Mouse (Mus musculus): ENCODE results near the gene Sipa1l3.
A peak's percentile ranks its signal among the peaks of the same experiment; 100 is the strongest.

The Sipa1l3 gene

DNA sequence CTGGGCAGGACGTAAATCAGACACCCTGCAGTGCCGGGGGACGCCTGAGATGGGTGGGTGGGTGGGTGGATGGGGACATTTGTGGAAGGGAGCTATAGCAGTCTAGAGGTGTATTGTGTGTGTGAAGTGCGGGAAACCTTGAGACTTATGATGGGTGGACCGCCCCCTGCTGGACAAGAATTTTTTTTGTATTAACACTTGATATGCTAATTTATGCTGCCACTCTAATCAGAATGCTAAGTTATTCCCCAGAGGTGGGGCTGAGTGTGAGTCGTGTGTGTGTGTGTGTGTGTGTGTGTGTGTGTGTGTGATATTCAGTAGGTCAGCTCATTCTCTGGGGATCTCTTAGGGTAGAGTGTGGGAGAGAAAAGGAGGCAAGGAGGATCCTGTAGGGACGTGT is 211.8 kb downstream of the Sipa1l3 start:
- no peaks in the 10 kb centered on the region for H3K9me3 ChIP-seq (ENCODE audit: low read length)
- peaks cover 34% of the 10 kb centered on the region for H3K27me3 ChIP-seq (ENCODE audit: insufficient read depth, low read length)
- peaks cover 9% of the 10 kb centered on the region for H3K36me3 ChIP-seq (ENCODE audit: insufficient read depth, low read length)
- TF ChIP-seq POU5F1 (IDR thresholded peaks at IDR 0.05; ENCODE audit: borderline replicate concordance, low read length) = no peak
- peak; percentile 27 for TF ChIP-seq CTCF (conservative IDR thresholded peaks at IDR 0.05; ENCODE audit: low read length)
- H3K4me1 ChIP-seq (replicated peaks; ENCODE audit: low read depth, low read length) = peaks cover 64% of the 10 kb centered on the region
- 0 out of 2 replicates have a peak overlapping the region, but pooled peaks have one; percentile 82 for H3K4me3 ChIP-seq (replicated peaks; ENCODE audit: low read length)

DNA sequence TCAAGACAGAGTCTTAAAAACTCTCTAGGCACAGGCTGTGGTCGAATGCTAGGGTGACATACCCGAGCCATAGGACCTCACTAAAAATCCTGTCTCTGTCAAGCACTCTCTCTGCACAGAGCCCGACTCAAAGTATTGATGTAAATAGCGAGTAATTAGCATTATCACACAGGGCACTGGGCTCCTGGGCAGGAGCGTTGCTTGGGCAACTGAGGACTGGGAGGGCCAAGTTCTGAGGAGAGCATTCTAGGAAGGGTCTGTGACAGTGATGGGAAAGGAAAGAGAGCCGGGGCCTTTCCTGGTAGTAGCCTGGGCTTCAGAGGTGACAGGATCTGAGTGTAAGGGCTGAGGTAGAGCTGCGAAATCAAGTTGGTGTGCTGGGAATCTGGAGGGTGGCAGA is 212.3 kb downstream of the Sipa1l3 start:
- Histone ChIP-seq H3K36me3 (ENCODE audit: insufficient read depth, low read length) (peaks cover 4% of the 10 kb centered on the region), H3K4me3 (replicated peaks; ENCODE audit: low read length) (peak overlapping the region; percentile 92), H3K9me3 (ENCODE audit: low read length) (no peaks in the 10 kb centered on the region), H3K4me1 (replicated peaks; ENCODE audit: low read depth, low read length) (peaks cover 65% of the 10 kb centered on the region), H3K27me3 (ENCODE audit: insufficient read depth, low read length) (peaks cover 34% of the 10 kb centered on the region)
- TF ChIP-seq NANOG (IDR thresholded peaks at IDR 0.05; ENCODE audit: borderline replicate concordance, low read length) (no peak), CTCF (conservative IDR thresholded peaks at IDR 0.05; ENCODE audit: low read length) (no peak), POU5F1 (IDR thresholded peaks at IDR 0.05; ENCODE audit: borderline replicate concordance, low read length) (no peak)

DNA sequence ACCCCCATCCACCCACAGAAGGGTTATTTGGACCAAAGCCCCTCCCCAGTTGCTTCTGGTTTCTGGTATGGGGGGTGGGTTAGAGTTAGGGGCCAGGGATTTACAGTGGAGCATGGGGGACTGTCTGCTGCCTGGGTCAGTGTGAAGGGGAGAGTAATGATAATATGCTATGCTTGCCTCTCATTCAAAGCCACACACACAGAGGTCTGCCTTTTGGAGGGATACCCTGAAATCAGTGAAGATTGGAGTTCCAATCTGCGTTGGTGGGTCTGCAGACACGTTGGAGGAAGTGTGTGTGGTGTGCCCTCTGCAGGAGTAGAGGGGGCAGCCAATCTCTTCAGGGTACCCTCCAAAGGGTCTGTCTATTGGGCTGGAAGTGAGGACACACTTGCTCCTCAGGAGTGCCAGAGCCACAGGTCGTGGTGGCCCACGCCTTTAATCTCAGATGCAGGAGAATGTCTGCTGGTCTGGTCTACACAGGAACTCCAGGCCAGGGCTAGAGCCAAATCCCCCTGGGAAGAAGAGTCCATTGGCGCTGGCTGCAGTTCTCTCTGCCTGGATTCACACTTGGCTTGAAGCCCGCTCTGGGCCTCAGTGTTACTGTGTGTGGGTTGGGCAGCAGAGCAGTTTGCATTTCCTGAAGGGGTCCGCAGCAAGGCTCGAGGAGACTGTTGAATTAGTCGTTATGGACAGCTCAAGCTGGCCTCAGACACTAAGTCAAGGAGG is 213.0 kb downstream of the Sipa1l3 start:
- Histone ChIP-seq H3K4me3 (replicated peaks; ENCODE audit: low read length) (peak overlapping the region; percentile 92), H3K4me1 (replicated peaks; ENCODE audit: low read depth, low read length) (peaks cover 72% of the 10 kb centered on the region), H3K9me3 (ENCODE audit: low read length) (no peaks in the 10 kb centered on the region), H3K36me3 (ENCODE audit: insufficient read depth, low read length) (no peaks in the 10 kb centered on the region), H3K27me3 (ENCODE audit: insufficient read depth, low read length) (peaks cover 30% of the 10 kb centered on the region)
- TF ChIP-seq CTCF (conservative IDR thresholded peaks at IDR 0.05; ENCODE audit: low read length) = no peak
- no peak for TF ChIP-seq NANOG (IDR thresholded peaks at IDR 0.05; ENCODE audit: borderline replicate concordance, low read length)
- TF ChIP-seq POU5F1 (IDR thresholded peaks at IDR 0.05; ENCODE audit: borderline replicate concordance, low read length) = no peak

DNA sequence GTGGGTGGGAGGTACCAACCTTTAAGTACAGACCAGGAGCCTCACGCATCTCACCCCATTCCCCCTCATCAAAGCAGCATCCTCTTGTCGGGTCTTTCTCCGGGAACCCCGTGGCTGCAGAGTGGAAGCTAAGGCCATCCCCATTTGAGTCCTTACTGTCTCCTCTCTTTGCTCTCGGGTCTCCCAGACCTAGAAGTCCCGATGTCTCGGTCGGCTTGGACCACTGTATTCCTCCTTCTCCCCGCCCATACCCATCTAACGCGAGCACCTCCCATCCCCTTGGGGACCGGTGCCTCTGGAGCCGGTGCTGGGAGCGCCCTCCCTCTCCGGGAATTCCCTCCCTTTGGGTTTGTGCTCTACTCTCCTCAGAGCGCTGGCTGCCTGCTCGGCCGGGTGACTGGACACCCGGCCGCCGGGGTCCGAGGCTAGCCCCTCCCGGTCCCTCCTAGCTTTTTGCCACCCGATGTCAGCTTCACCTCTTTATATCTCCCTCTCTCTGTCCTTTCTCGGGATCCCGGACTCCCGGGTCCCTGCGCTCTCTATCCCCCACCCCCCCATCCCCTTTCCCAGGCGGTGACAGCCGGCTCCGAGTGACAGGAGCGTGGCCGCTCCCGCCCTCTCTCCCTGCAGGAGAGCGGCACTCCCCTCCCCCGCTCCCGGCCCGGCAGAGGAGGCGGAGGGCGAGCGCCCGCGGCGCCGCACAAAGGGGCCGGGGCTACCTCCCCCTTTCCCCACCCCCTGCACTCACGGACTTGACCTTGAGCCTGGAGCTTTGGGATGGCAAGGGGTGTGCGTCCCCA is 213.8 kb downstream of the Sipa1l3 start:
- Histone ChIP-seq H3K4me3 (replicated peaks; ENCODE audit: low read length) (peak overlapping the region; percentile 92), H3K27me3 (ENCODE audit: insufficient read depth, low read length) (peaks cover 24% of the 10 kb centered on the region), H3K9me3 (ENCODE audit: low read length) (no peaks in the 10 kb centered on the region), H3K4me1 (replicated peaks; ENCODE audit: low read depth, low read length) (peaks cover 69% of the 10 kb centered on the region), H3K36me3 (ENCODE audit: insufficient read depth, low read length) (no peaks in the 10 kb centered on the region)
- no peak for TF ChIP-seq CTCF (conservative IDR thresholded peaks at IDR 0.05; ENCODE audit: low read length)
- TF ChIP-seq NANOG (IDR thresholded peaks at IDR 0.05; ENCODE audit: borderline replicate concordance, low read length) = no peak

DNA sequence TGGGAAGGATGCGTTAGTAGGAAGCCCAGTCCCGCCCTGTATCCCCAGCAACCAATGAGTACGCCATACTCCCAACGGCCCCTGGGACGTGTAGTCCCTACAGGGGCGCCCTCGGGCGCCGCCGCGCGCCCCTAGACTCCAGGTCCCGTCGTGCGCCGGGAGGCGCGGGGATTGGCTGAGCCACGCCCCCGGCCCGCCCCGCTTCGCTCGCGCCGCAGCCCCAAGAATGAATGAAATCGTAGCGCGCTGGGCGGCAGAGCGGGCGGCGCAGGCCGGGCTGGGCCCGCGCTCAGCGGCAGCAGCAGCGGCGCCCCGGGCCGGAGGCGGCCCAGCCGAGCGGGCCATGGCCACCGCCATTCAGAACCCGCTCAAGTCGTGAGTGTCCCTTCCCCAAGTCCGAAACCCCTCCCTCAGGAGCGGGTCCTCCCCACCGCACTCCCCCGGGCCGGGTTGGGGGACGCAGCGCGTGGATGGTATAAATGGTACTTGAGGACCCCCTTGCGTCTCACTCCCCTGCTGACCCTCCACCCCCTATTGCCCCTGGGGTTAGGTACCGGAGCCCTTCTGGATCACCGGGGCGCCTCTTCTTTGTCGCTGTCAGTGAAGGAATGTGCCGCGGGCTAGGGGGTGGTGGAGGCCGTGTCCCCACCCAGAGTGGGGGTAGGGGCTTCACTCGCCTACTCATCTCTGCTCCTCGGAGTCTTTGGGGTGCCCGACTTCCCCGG is 214.5 kb downstream of the Sipa1l3 start, which contains the start of gene Dpf1:
TSS of gene Dpf1 (plus strand) at position 214 of the 725 bp plus-strand sequence.
- Histone ChIP-seq H3K4me1 (replicated peaks; ENCODE audit: low read depth, low read length) (peaks cover 61% of the 10 kb centered on the region), H3K27me3 (ENCODE audit: insufficient read depth, low read length) (peaks cover 17% of the 10 kb centered on the region), H3K36me3 (ENCODE audit: insufficient read depth, low read length) (no peaks in the 10 kb centered on the region), H3K9me3 (ENCODE audit: low read length) (no peaks in the 10 kb centered on the region), H3K4me3 (replicated peaks; ENCODE audit: low read length) (peak within 1 kb of the TSS; percentile 92)
- TF ChIP-seq NANOG (IDR thresholded peaks at IDR 0.05; ENCODE audit: borderline replicate concordance, low read length) = no peak
- TF ChIP-seq POU5F1 (IDR thresholded peaks at IDR 0.05; ENCODE audit: borderline replicate concordance, low read length) = no peak
- TF ChIP-seq CTCF (conservative IDR thresholded peaks at IDR 0.05; ENCODE audit: low read length) = no peak

DNA sequence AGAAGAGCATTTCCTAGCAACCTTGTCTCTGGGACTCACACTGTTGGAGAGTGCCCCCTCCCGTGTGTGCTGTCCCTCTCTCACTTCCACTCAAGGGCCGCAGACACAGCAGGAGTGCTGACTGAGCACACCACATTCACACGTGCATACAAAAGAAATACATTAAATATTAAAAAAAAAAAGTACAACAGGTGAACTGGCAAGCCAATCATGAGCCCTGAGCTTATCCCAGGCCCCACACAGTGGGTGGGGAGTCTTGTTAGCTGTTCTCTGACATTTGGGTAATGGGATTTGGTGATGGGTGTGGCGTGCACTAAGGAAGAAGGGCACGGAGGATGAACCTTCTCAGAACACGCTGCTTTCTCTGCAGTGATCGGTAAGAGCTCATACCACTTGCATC is 215.8 kb downstream of the Sipa1l3 start:
- Histone ChIP-seq H3K27me3 (ENCODE audit: insufficient read depth, low read length) (peaks cover 11% of the 10 kb centered on the region), H3K9me3 (ENCODE audit: low read length) (no peaks in the 10 kb centered on the region), H3K36me3 (ENCODE audit: insufficient read depth, low read length) (no peaks in the 10 kb centered on the region), H3K4me3 (replicated peaks; ENCODE audit: low read length) (no peak overlapping the region), H3K4me1 (replicated peaks; ENCODE audit: low read depth, low read length) (peaks cover 52% of the 10 kb centered on the region)
- TF ChIP-seq CTCF (conservative IDR thresholded peaks at IDR 0.05; ENCODE audit: low read length) (no peak), NANOG (IDR thresholded peaks at IDR 0.05; ENCODE audit: borderline replicate concordance, low read length) (no peak), POU5F1 (IDR thresholded peaks at IDR 0.05; ENCODE audit: borderline replicate concordance, low read length) (no peak)

DNA sequence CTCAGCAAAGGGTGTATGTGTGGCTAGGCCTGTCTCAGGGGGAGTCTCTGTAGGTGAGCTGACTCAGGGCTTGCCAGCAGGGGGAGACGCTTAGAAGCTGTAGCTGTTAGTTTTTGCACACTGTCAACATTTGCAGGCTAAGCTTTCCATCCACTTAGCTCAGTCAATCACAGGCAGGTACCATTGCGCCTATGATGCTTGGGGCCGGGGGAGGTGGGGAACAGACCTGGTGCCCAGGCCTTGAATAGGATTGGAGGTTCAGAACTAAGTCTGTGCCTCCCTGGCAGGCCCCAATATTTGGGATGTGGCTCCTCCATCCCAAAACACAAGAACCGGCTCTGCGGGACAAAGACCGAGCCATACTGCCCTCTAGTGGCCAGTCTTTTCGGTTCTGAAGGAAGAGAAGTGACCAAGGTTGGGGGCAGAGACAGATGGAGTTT is 217.3 kb downstream of the Sipa1l3 start:
- H3K27me3 ChIP-seq (ENCODE audit: insufficient read depth, low read length) = peaks cover 11% of the 10 kb centered on the region
- H3K36me3 ChIP-seq (ENCODE audit: insufficient read depth, low read length) = no peaks in the 10 kb centered on the region
- H3K9me3 ChIP-seq (ENCODE audit: low read length) = no peaks in the 10 kb centered on the region
- H3K4me3 ChIP-seq (replicated peaks; ENCODE audit: low read length) = no peak overlapping the region
- peaks cover 46% of the 10 kb centered on the region for H3K4me1 ChIP-seq (replicated peaks; ENCODE audit: low read depth, low read length)
- TF ChIP-seq CTCF (conservative IDR thresholded peaks at IDR 0.05; ENCODE audit: low read length) = peak; percentile 42
- no peak for TF ChIP-seq POU5F1 (IDR thresholded peaks at IDR 0.05; ENCODE audit: borderline replicate concordance, low read length)

DNA sequence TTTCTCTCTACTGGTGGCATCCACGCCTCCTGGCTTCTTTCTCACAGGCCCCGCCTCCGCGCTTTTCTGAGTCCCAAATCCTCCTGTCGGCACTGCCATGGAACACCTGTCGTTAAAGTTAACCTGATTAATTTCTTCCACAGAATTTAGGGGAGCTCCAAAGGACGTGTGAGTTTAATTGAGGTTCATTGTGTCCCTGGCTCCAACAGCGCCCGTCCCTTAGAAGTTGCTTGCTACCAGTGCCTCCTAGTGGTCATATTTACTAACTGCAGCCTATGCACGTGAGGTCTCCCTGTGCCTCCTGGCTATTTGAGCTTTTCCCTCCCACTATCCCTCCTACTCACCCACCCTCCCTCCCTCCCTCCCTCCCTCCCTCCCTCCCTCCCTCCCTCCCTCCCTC is 221.4 kb downstream of the Sipa1l3 start:
- TF ChIP-seq POU5F1 (IDR thresholded peaks at IDR 0.05; ENCODE audit: borderline replicate concordance, low read length) (no peak), CTCF (conservative IDR thresholded peaks at IDR 0.05; ENCODE audit: low read length) (peak; percentile 78)
- no peaks in the 10 kb centered on the region for H3K9me3 ChIP-seq (ENCODE audit: low read length)
- peaks cover 54% of the 10 kb centered on the region for H3K4me1 ChIP-seq (replicated peaks; ENCODE audit: low read depth, low read length)
- 0 out of 2 replicates have a peak, but pooled peaks cover 6% of the 10 kb centered on the region for H3K36me3 ChIP-seq (ENCODE audit: insufficient read depth, low read length)
- peaks cover 4% of the 10 kb centered on the region; the same call in 1 of the 2 replicates for H3K27me3 ChIP-seq (ENCODE audit: insufficient read depth, low read length)
- H3K4me3 ChIP-seq (replicated peaks; ENCODE audit: low read length) = no peak overlapping the region

All from E14TG2a.4 (cell line).